Mouse (Mus musculus): ENCODE measurements around the gene Clec1b.

Gene Clec1b

GRCm38 (mm10) chr6:129396997-129397396 lies at the start of gene Clec1b:
Gene Clec1b, plus strand, starts transcription at chr6:129397297.
- no peak for DNase-seq (ENCODE audit: low read depth, low spot score)

- no peak for DNase-seq (ENCODE audit: low read depth, low spot score)
Measured at GRCm38 (mm10) chr6:129349524-129350352, 47.4 kb upstream of the Clec1b start.

- DNase-seq (ENCODE audit: low read depth, low spot score): no peak
Measured at GRCm38 (mm10) chr6:129351091-129351490, 46.0 kb upstream of the Clec1b start.

GRCm38 (mm10) chr6:129355774-129356173 lies 41.3 kb upstream of the Clec1b start:
- no peak for DNase-seq (ENCODE audit: low read depth, low spot score)

GRCm38 (mm10) chr6:129356430-129356829 lies 40.7 kb upstream of the Clec1b start:
- no peak for DNase-seq (ENCODE audit: low read depth, low spot score)

- DNase-seq (ENCODE audit: low read depth, low spot score): no peak
Measured at GRCm38 (mm10) chr6:129359515-129359914, 37.6 kb upstream of the Clec1b start.

- DNase-seq (ENCODE audit: low read depth, low spot score): peak; percentile 46
Measured at GRCm38 (mm10) chr6:129363942-129364341, 33.2 kb upstream of the Clec1b start.

GRCm38 (mm10) chr6:129365959-129366359 lies 31.1 kb upstream of the Clec1b start:
- no peak for DNase-seq (ENCODE audit: low read depth, low spot score)

GRCm38 (mm10) chr6:129369374-129370132 lies 27.5 kb upstream of the Clec1b start:
- no peak for DNase-seq (ENCODE audit: low read depth, low spot score)

- DNase-seq (ENCODE audit: low read depth, low spot score): no peak
Measured at GRCm38 (mm10) chr6:129374937-129375471, 22.1 kb upstream of the Clec1b start.

GRCm38 (mm10) chr6:129380454-129380853 lies 16.6 kb upstream of the Clec1b start:
- no peak for DNase-seq (ENCODE audit: low read depth, low spot score)

GRCm38 (mm10) chr6:129381736-129382135 lies 15.4 kb upstream of the Clec1b start:
- DNase-seq (ENCODE audit: low read depth, low spot score): no peak

- DNase-seq (ENCODE audit: low read depth, low spot score): no peak
Measured at GRCm38 (mm10) chr6:129383466-129383865, 13.6 kb upstream of the Clec1b start.

- DNase-seq (ENCODE audit: low read depth, low spot score): no peak
Measured at GRCm38 (mm10) chr6:129385000-129385399, 12.1 kb upstream of the Clec1b start.

- DNase-seq (ENCODE audit: low read depth, low spot score): no peak
Measured at GRCm38 (mm10) chr6:129385774-129386173, 11.3 kb upstream of the Clec1b start, which contains the start of gene Clec12b. Gene Clec12b, minus strand, starts transcription at chr6:129385874.

- DNase-seq (ENCODE audit: low read depth, low spot score): no peak
Measured at GRCm38 (mm10) chr6:129393087-129393720, 3.9 kb upstream of the Clec1b start.

GRCm38 (mm10) chr6:129393732-129394131 lies 3.4 kb upstream of the Clec1b start:
- no peak for DNase-seq (ENCODE audit: low read depth, low spot score)

- no peak for DNase-seq (ENCODE audit: low read depth, low spot score)
Measured at GRCm38 (mm10) chr6:129399945-129400344, 2.8 kb downstream of the Clec1b start.

GRCm38 (mm10) chr6:129402404-129402803 lies 5.3 kb downstream of the Clec1b start:
- DNase-seq (ENCODE audit: low read depth, low spot score): no peak

GRCm38 (mm10) chr6:129403391-129403790 lies 6.3 kb downstream of the Clec1b start:
- no peak for DNase-seq (ENCODE audit: low read depth, low spot score)

GRCm38 (mm10) chr6:129405999-129406398 lies 8.9 kb downstream of the Clec1b start:
- no peak for DNase-seq (ENCODE audit: low read depth, low spot score)

GRCm38 (mm10) chr6:129407324-129407723 lies 10.2 kb downstream of the Clec1b start:
- DNase-seq (ENCODE audit: low read depth, low spot score): no peak

Data from WW6 (cell line).